Mouse (Mus musculus): ENCODE data around the gene Mob4. TPM values are rescaled to one million over a fixed set of nuclear protein-coding genes. Genes with fewer than 3 reads are reported as not detected.

Gene Mob4
- polyA plus RNA-seq (2012; rRNA removed) = 24.8 and 60.0 TPM in 2 replicates

DNA sequence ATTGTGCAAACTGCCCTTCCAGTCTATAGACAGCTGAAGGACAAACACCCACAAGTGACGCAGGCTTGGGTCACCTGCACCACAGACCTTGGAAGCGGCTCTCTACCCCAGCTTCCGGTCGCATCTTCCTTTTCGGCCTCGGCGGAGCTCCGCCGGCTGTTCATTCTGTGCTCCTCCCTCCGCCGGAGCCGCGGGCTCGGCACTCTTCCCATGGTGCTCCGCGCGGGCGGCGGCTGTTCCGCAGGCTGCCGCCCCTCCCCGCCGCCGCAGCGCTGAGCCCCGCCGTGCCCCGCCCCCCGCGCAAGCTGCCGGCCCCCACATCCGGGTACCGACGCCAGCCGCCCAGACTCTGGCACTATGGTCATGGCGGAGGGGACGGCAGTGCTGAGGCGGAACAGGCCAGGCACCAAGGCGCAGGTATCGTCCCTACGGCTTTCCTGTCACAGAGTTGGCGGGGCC lies at the start of gene Mob4:
Mob4 (plus strand) TSS at position 289 of the 459 bp plus-strand sequence.

DNA sequence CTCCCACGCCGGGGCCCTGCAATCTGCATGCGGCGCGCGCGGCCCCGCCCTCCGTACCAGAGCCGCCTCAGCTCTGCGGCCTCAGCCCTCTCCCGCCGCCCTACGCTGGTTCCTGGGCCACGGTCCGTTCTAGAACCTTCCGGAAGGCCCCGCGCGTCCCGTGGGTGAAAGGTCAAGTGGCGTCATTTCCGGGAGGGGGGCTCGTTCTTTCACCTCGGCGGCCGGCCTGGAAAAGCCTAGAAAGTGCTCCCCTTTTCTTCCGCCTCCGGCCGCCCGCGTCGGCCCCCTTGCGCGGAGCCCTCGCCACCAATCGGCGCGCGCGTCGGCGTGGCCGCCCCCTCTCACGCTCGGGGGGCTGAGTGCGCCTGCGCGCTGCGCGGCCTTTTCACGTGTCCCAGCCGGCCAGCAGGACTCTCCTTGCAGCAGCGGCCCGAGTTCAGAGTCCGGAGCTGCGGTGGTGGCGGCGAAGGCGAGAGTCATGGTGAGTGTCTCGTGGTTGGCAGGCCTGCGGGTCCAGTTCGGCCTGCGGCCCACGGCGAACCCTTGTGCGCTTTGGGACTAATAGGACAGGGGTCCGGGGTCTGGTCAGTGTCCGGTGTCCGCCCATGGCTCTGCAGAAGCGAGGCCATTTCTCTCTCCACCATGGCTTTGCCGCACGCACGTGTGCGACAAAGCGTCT lies 43.0 kb upstream of the Mob4 start, which contains the start of the genes Hspe1 and Hspd1:
Hspe1 (plus strand) TSS at position 201 of the 679 bp plus-strand sequence.
Hspd1 (minus strand) TSS at position 312 of the 679 bp plus-strand sequence.

Other genes starting within 250 kb of the Mob4 start
- gene Ankrd44, start 204.8 kb upstream of the Mob4 start, polyA plus RNA-seq (2012; rRNA removed) = 17.4 and 29.0 TPM in 2 replicates
- 183 and 224 TPM in 2 replicates for gene Sf3b1, start 103.8 kb upstream of the Mob4 start, polyA plus RNA-seq (2012; rRNA removed)
- 15.7 and 18.0 TPM in 2 replicates for gene Coq10b, start 78.5 kb upstream of the Mob4 start, polyA plus RNA-seq (2012; rRNA removed)
- gene Hspe1, start 43.1 kb upstream of the Mob4 start, polyA plus RNA-seq (2012; rRNA removed) = 378 and 387 TPM in 2 replicates
- gene Hspd1, start 43.0 kb upstream of the Mob4 start, polyA plus RNA-seq (2012; rRNA removed) = 240 and 393 TPM in 2 replicates
- gene Rftn2, start 95.6 kb downstream of the Mob4 start, polyA plus RNA-seq (2012; rRNA removed) = 6.2 and 11.2 TPM in 2 replicates
- 2.3 and 3.1 TPM in 2 replicates for gene Mars2, start 105.9 kb downstream of the Mob4 start, polyA plus RNA-seq (2012; rRNA removed)
- gene Boll, start 232.2 kb downstream of the Mob4 start, polyA plus RNA-seq (2012; rRNA removed) = 0.22 TPM in 1 of 2 replicates, not detected in the other

Measured in central nervous system, embryonic 11.5 days (tissue).